Mouse (Mus musculus): ENCODE data around the gene Olfr15. TPM values are rescaled to one million over a fixed set of nuclear protein-coding genes. Genes with fewer than 3 reads are reported as not detected.
"Not testable (repeated sequence)": the region's sequence is repeated elsewhere in the genome, so short reads cannot be mapped to it uniquely, and the experiment has no call there.

Olfr15 gene
- polyA plus RNA-seq (2014; fragmentation: Nextera tagmentation; extraction: Ambion mirVana) = not detected in 2 replicates

GRCm38 (mm10) chr16:3830588-3831109 is at the start of gene Olfr15:
Gene Olfr15, plus strand, starts transcription at chr16:3830878.
- no peak within 1 kb of the TSS for H3K9ac ChIP-seq (ENCODE audit: low read depth, low read length)
- H3K4me1 ChIP-seq (ENCODE audit: control insufficient read depth, insufficient read depth, low read length) = no peaks in the 10 kb centered on the region
- no peaks in the 10 kb centered on the region for H3K36me3 ChIP-seq (ENCODE audit: control insufficient read depth, insufficient read depth, low read length)
- no peak within 1 kb of the TSS for H3K27ac ChIP-seq (ENCODE audit: low read depth, low read length)
- no peaks in the 10 kb centered on the region for H3K9me3 ChIP-seq (ENCODE audit: control insufficient read depth, low read length)
- no peak within 1 kb of the TSS for H3K4me3 ChIP-seq (ENCODE audit: low read length)
- no peaks in the 10 kb centered on the region for H3K27me3 ChIP-seq (ENCODE audit: control insufficient read depth, insufficient read depth, low read length)
- H3K4me2 ChIP-seq (replicated peaks; ENCODE audit: low read depth, low read length) = no peak within 1 kb of the TSS
- ATAC-seq (ENCODE audit: low FRiP score, low TSS enrichment) = no peak

- no peaks in the 10 kb centered on the region for H3K36me3 ChIP-seq (ENCODE audit: control insufficient read depth, insufficient read depth, low read length)
- H3K9me3 ChIP-seq (ENCODE audit: control insufficient read depth, low read length) = no peaks in the 10 kb centered on the region
- H3K4me3 ChIP-seq (ENCODE audit: low read length) = no peak overlapping the region
- H3K27ac ChIP-seq (ENCODE audit: low read depth, low read length) = no peak overlapping the region
- no peak overlapping the region for H3K4me2 ChIP-seq (replicated peaks; ENCODE audit: low read depth, low read length)
- ATAC-seq (ENCODE audit: low FRiP score, low TSS enrichment) = no peak
- no peaks in the 10 kb centered on the region for H3K4me1 ChIP-seq (ENCODE audit: control insufficient read depth, insufficient read depth, low read length)
- H3K9ac ChIP-seq (ENCODE audit: low read depth, low read length) = no peak overlapping the region
- H3K27me3 ChIP-seq (ENCODE audit: control insufficient read depth, insufficient read depth, low read length) = no peaks in the 10 kb centered on the region
Measured at GRCm38 (mm10) chr16:3781237-3781636, 49.4 kb upstream of the Olfr15 start.

GRCm38 (mm10) chr16:3788394-3788793 is 42.3 kb upstream of the Olfr15 start:
- no peaks in the 10 kb centered on the region for H3K4me1 ChIP-seq (ENCODE audit: control insufficient read depth, insufficient read depth, low read length)
- no peak overlapping the region for H3K4me2 ChIP-seq (replicated peaks; ENCODE audit: low read depth, low read length)
- no peaks in the 10 kb centered on the region for H3K27me3 ChIP-seq (ENCODE audit: control insufficient read depth, insufficient read depth, low read length)
- no peak overlapping the region for H3K27ac ChIP-seq (ENCODE audit: low read depth, low read length)
- no peak overlapping the region for H3K9ac ChIP-seq (ENCODE audit: low read depth, low read length)
- H3K36me3 ChIP-seq (ENCODE audit: control insufficient read depth, insufficient read depth, low read length) = no peaks in the 10 kb centered on the region
- H3K9me3 ChIP-seq (ENCODE audit: control insufficient read depth, low read length) = no peaks in the 10 kb centered on the region
- H3K4me3 ChIP-seq (ENCODE audit: low read length) = no peak overlapping the region
- ATAC-seq (ENCODE audit: low FRiP score, low TSS enrichment) = no peak

- Histone ChIP-seq H3K9me3 (ENCODE audit: control insufficient read depth, low read length) (no peaks in the 10 kb centered on the region), H3K9ac (ENCODE audit: low read depth, low read length) (no peak overlapping the region), H3K4me2 (replicated peaks; ENCODE audit: low read depth, low read length) (no peak overlapping the region), H3K4me1 (ENCODE audit: control insufficient read depth, insufficient read depth, low read length) (no peaks in the 10 kb centered on the region), H3K27ac (ENCODE audit: low read depth, low read length) (no peak overlapping the region), H3K27me3 (ENCODE audit: control insufficient read depth, insufficient read depth, low read length) (no peaks in the 10 kb centered on the region), H3K4me3 (ENCODE audit: low read length) (no peak overlapping the region), H3K36me3 (ENCODE audit: control insufficient read depth, insufficient read depth, low read length) (no peaks in the 10 kb centered on the region)
- no peak for ATAC-seq (ENCODE audit: low FRiP score, low TSS enrichment)
- WGBS = 83% methylated on average over 3 of the region's 3 CpGs
Measured at GRCm38 (mm10) chr16:3808176-3808575, 22.5 kb upstream of the Olfr15 start.

- not testable (repeated sequence) for H3K9me3 ChIP-seq (ENCODE audit: control insufficient read depth, low read length); ATAC-seq (ENCODE audit: low FRiP score, low TSS enrichment); H3K4me1 ChIP-seq (ENCODE audit: control insufficient read depth, insufficient read depth, low read length); H3K27me3 ChIP-seq (ENCODE audit: control insufficient read depth, insufficient read depth, low read length); H3K4me2 ChIP-seq (replicated peaks; ENCODE audit: low read depth, low read length); H3K27ac ChIP-seq (ENCODE audit: low read depth, low read length); H3K4me3 ChIP-seq (ENCODE audit: low read length); H3K9ac ChIP-seq (ENCODE audit: low read depth, low read length); H3K36me3 ChIP-seq (ENCODE audit: control insufficient read depth, insufficient read depth, low read length)
- WGBS = 84% methylated on average over 6 of the region's 6 CpGs
Measured at GRCm38 (mm10) chr16:3814667-3815066, 16.0 kb upstream of the Olfr15 start.

- no peak for ATAC-seq (ENCODE audit: low FRiP score, low TSS enrichment)
- H3K9ac ChIP-seq (ENCODE audit: low read depth, low read length) = no peak overlapping the region
- no peaks in the 10 kb centered on the region for H3K4me1 ChIP-seq (ENCODE audit: control insufficient read depth, insufficient read depth, low read length)
- no peak overlapping the region for H3K4me3 ChIP-seq (ENCODE audit: low read length)
- H3K27me3 ChIP-seq (ENCODE audit: control insufficient read depth, insufficient read depth, low read length) = no peaks in the 10 kb centered on the region
- 88% methylated on average over 2 of the region's 2 CpGs for WGBS
- no peak overlapping the region for H3K27ac ChIP-seq (ENCODE audit: low read depth, low read length)
- H3K9me3 ChIP-seq (ENCODE audit: control insufficient read depth, low read length) = no peaks in the 10 kb centered on the region
- no peak overlapping the region for H3K4me2 ChIP-seq (replicated peaks; ENCODE audit: low read depth, low read length)
- no peaks in the 10 kb centered on the region for H3K36me3 ChIP-seq (ENCODE audit: control insufficient read depth, insufficient read depth, low read length)
Measured at GRCm38 (mm10) chr16:3820202-3820601, 10.5 kb upstream of the Olfr15 start.

GRCm38 (mm10) chr16:3828021-3828420 is 2.7 kb upstream of the Olfr15 start:
- no peaks in the 10 kb centered on the region for H3K4me1 ChIP-seq (ENCODE audit: control insufficient read depth, insufficient read depth, low read length)
- no peak overlapping the region for H3K9ac ChIP-seq (ENCODE audit: low read depth, low read length)
- no peak overlapping the region for H3K4me3 ChIP-seq (ENCODE audit: low read length)
- H3K9me3 ChIP-seq (ENCODE audit: control insufficient read depth, low read length) = no peaks in the 10 kb centered on the region
- ATAC-seq (ENCODE audit: low FRiP score, low TSS enrichment) = no peak
- H3K36me3 ChIP-seq (ENCODE audit: control insufficient read depth, insufficient read depth, low read length) = no peaks in the 10 kb centered on the region
- H3K4me2 ChIP-seq (replicated peaks; ENCODE audit: low read depth, low read length) = no peak overlapping the region
- H3K27ac ChIP-seq (ENCODE audit: low read depth, low read length) = no peak overlapping the region
- 46% methylated on average over 3 of the region's 3 CpGs for WGBS
- H3K27me3 ChIP-seq (ENCODE audit: control insufficient read depth, insufficient read depth, low read length) = no peaks in the 10 kb centered on the region

GRCm38 (mm10) chr16:3829727-3830126 is 951 bp upstream of the Olfr15 start:
- 84% methylated on average over 2 of the region's 2 CpGs for WGBS
- Histone ChIP-seq H3K9me3 (ENCODE audit: control insufficient read depth, low read length) (no peaks in the 10 kb centered on the region), H3K36me3 (ENCODE audit: control insufficient read depth, insufficient read depth, low read length) (no peaks in the 10 kb centered on the region), H3K4me3 (ENCODE audit: low read length) (no peak overlapping the region), H3K27ac (ENCODE audit: low read depth, low read length) (no peak overlapping the region), H3K27me3 (ENCODE audit: control insufficient read depth, insufficient read depth, low read length) (no peaks in the 10 kb centered on the region), H3K4me2 (replicated peaks; ENCODE audit: low read depth, low read length) (no peak overlapping the region), H3K4me1 (ENCODE audit: control insufficient read depth, insufficient read depth, low read length) (no peaks in the 10 kb centered on the region), H3K9ac (ENCODE audit: low read depth, low read length) (no peak overlapping the region)
- ATAC-seq (ENCODE audit: low FRiP score, low TSS enrichment) = no peak

- 84% methylated on average over 2 of the region's 2 CpGs for WGBS
- Histone ChIP-seq H3K9me3 (ENCODE audit: control insufficient read depth, low read length) (no peaks in the 10 kb centered on the region), H3K4me1 (ENCODE audit: control insufficient read depth, insufficient read depth, low read length) (no peaks in the 10 kb centered on the region), H3K4me3 (ENCODE audit: low read length) (no peak overlapping the region), H3K27me3 (ENCODE audit: control insufficient read depth, insufficient read depth, low read length) (no peaks in the 10 kb centered on the region), H3K9ac (ENCODE audit: low read depth, low read length) (no peak overlapping the region), H3K4me2 (replicated peaks; ENCODE audit: low read depth, low read length) (no peak overlapping the region), H3K36me3 (ENCODE audit: control insufficient read depth, insufficient read depth, low read length) (no peaks in the 10 kb centered on the region), H3K27ac (ENCODE audit: low read depth, low read length) (no peak overlapping the region)
- no peak for ATAC-seq (ENCODE audit: low FRiP score, low TSS enrichment)
Measured at GRCm38 (mm10) chr16:3835461-3835860, 4.8 kb downstream of the Olfr15 start.

All from kidney, embryonic 14.5 days (tissue).